Mouse (Mus musculus): ENCODE data around the gene Plcl2. TPM values are rescaled to one million over a fixed set of nuclear protein-coding genes. Genes with fewer than 3 reads are reported as not detected.
A peak's percentile ranks its signal among the peaks of the same experiment; 100 is the strongest.
"Not testable (repeated sequence)": the region's sequence is repeated elsewhere in the genome, so short reads cannot be mapped to it uniquely, and the experiment has no call there.

The Plcl2 gene
- total RNA-seq, 2 experiments from 2014 or later: 51.2 to 52.0 TPM

DNA sequence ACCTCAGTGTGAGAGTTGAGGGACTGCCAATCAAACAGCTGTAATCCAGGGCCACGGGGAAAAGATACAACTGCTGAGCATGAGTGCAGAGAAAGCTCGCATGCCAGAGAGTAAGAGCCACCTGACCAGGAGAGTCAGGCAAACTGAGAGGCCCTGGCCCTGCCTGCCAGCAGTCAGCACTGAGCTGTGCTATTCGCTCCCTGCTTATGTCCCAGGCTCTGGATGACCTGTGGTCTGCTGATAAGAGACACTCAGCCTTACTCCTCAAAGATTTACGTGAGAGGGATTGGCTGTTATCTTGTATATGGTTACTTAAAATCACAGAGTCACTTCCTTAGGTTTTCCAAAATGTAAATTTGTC lies 146.2 kb downstream of the Plcl2 start:
- no peak for DNase-seq
- intact Hi-C loops (cut with DNase I): no loop called here

DNA sequence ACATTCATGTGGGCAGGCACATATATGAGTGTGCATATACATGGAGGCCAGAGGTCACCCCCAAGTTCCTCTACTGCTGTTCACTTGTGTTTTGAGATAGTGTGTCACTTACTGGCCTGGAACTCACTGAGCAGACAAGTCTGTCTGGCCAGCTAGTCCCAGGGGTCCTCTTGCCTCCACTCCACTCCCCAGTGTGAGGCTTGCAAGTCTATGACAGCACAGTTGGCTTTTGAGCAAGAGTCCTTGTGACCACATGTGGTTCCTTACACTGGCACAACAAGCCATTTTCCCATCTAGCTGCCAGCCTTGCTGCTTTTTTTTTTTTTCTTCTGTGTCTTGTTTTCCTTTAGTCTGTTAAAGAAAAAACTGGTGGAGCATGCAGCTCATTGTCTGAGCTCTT lies 148.1 kb downstream of the Plcl2 start:
- intact Hi-C loops (cut with DNase I): no loop called here
- no peak for DNase-seq

DNA sequence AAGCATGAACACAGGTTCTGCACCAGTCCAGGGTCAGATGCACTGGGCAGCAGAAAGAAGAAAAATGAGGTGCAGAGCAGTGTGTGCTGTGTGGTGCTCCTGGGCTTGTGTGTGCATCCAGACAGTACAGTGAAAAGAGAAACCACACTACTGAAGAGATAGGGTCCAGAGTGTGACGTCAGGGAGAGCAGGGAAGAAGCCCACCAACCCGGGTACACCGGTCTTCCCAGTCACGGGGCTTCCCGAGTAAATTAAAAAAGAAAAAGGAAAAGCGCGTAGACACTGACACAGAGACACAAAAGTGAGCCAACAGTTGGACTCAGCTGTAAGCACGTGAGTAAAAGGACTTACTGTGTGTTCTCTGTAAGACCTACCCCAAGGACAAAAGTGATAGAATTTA lies 149.7 kb downstream of the Plcl2 start:
- DNase-seq: no peak
- intact Hi-C loops (cut with DNase I): no loop called here

DNA sequence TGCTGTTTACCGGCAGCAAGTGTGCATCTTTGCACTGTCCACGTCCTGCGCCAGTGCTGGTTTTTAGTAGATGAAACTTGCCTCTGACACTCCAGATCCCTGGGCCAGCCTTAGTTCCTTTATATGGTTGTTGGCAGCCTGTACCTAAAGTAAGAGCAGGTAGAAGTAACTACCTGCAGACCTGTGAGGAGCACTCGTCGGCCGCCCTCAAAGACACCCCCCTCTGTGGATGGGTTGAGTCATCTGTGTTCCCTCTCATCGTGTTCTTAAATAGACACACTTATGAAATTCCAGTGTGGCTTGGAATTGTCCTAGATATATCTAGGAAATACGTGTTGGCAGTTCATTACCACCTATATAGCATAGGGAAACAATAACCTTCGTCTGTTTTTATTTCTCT lies 158.4 kb downstream of the Plcl2 start:
- DNase-seq: no peak
- intact Hi-C loops (cut with DNase I): no loop called here

DNA sequence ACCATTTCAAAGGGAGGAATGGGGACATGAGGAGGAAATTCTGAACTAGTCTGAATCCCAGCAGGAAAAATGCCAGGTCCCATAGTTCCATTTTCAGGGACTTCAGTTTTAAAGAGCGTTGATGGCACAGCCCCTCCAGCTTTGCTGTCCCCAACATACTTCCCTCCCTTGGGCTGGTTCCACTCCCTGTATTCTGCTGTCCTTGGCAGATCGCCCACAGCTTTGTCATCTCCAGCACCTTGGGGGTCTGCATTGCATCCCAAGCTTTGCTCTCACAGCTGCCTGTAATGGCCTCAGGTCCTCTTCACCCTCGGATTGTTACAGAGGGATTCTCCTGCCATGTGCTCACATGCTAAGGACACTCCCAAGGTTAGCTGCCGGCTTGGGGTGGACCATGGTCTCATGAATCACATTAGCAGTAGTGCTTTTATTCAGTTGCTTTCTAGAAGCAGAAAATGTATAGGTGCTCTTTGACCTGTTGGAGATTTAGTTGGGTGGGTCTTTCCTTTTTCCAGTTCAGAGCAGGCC lies 159.5 kb downstream of the Plcl2 start:
- DNase-seq: peak; percentile 63
- intact Hi-C loops (cut with DNase I): no loop called here

DNA sequence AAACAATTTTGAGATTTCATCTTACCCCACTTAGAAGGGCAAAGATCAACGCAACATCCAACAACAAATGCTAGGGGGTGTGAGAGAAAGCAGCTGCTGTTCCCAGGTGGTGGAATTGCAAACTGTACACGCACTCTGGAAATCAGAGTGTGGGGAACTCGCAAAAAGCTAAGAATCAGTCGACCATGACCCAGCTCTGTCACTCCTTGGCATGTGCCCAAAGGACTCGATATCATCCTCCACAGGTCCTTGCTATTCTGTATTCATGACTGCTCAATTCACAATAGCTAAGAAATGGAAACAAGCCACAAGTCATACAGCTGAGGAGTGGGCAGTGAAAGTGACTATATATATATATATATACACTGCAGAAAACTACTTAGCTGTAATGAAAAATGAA lies 162.2 kb downstream of the Plcl2 start:
- intact Hi-C loops (cut with DNase I): no loop called here
- DNase-seq: peak; percentile 11

DNA sequence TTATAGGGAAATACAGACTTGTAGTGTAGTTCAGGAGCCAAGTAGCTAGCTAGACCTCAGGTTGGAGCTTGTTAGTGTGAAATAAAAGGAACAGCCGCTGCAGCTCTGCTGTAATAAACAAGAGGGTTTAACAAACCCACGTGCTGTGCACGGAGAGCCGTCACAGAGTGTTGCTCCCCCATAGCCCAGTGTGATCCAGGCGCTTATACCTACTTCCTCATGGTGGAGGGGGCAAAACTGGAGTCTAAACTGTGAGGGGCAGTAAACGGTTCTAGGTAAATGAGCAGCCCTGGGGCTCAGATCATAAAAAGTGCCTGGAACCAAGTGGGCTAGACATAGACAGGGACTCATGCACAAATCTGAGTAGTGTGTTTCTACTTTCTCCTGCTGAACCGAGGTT lies 165.4 kb downstream of the Plcl2 start:
- intact Hi-C loops (cut with DNase I): no loop called here
- no peak for DNase-seq

DNA sequence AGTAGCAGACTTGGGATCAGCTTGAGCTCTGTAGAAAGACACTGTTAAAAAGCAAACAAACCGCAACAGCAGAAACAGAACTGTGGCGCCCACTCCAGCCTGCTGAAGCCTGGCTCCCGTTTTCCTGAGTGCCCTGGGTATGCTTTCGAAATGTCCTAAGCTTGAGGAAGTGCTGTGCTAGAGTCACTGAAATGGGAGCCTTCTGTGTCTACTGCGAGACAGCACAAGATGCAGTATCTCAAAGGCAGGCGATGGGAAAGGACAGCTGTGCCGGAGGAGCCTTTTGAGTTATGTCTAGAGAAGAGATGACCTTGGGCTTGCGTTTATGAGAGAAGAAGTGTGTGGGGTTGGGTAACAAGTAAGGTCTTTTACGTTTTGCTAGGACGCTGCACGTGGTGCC lies 166.0 kb downstream of the Plcl2 start:
- intact Hi-C loops (cut with DNase I): no loop called here
- no peak for DNase-seq

DNA sequence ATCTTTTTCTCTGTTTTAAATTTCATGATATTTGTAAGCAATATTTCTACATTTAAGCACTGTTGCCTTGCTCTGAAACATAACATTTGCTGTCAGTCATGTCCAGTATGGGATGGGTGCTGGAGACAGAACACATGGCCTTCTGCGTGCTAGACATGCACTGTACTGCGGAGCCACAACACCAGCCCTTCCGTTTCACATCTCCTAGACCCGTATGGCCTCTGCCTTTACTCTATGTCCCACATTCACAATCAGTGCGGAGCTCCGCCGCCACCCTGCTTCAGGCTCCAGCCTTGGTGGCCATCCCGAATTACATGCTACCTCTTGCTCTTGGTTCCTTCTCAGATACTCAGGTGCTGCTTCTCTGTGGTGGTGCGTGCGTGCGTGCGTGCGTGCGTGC lies 168.1 kb downstream of the Plcl2 start:
- DNase-seq: no peak
- intact Hi-C loops (cut with DNase I): no loop called here

DNA sequence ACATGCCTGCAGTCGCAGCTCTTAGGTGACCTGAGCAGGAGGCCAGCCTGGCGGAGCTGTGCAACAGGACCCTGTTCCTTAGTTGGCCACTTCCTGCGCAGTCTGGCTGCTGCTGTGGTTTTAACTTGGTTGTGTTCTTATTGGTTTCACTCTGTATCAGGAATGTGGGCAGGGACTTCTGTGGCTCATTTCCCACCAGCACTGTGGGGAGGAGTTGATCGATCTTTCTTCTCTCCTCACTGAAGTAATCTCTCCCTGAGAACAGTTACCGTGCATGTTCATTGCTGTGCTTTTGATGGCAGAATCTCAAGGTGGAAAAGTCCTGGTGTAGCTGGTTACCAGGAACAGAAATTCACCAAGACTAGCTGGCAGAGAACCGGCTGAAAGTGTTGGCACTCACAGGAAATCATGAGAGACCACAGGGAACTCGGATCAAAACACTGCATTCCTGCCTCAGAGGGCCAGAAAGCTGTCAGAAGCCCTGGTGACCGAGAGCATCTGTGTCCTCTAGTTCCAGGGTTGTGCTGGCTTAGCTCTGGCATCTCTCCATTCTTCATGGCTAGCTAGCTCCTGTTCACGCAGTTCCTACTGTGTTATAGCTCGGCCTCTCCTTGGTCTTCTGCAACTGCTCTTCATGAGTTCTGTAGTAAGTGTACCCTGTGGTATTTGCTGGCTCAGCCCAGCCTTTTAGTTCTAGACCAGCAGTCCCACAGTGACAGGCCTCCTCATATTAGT lies 168.9 kb downstream of the Plcl2 start:
- peak; percentile 46 for DNase-seq
- intact Hi-C loops (cut with DNase I): no loop called here

DNA sequence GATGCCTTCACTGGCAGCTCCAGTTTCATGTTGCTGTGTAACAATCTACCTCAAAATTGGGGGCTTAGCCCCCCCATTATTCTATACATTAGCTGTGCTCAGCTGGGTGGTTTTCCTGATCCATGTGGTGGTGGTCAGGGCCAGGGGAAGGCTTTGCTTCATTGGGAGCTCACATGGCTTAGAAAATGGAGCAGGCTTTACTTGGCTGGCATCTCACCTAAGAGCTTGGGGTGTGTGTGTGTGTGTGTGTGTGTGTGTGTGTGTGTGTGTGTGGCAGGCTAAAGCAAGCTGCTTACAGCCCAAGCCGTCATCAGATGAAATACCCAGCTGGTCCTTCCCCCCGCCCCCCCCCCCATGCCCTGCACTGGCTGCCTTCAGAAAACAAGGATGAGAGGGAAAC lies 169.5 kb downstream of the Plcl2 start:
- intact Hi-C loops (cut with DNase I): no loop called here
- peak; percentile 32 for DNase-seq

DNA sequence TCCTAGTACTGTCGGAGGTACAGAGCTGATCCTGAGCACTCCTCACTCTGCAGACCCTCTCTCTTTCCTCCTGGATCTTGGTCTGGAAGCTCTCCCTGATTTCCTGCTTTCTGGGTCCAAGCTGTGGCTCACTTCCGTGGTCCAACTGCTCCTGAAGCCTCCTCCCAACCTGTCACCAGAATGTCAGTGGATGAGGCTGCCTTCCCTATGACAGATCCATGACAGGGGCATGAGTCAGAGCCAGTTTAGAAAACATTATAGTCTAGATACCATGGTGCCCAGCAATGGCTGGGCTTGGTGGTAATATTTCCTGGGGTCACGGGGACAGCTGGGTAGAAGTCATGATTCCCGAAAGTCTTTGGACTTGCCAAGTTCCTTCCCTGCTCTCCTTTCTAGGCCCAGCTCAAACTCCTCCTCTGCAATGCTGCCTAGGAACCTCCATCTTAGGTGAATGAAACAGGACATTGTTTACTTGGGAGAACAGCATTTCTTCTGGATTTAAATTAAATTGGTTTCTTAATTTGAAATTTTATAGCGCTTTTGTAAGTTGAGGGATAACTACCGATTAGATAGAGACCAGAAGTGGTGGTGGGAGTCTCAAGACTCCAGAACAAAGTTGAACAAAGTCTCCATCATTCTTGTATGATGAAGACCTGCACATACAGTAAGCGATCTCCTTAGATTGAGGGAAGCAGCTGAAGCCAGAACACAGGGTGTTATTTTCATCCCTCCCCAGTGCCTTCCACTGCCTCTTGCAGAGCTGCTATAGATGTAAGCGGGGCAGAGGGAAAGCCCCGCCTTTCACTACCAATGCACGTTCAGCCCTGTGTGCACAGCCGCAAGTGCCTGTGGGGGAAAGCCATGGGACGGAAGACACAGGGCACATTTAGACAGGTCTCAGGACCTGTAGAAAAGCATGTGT lies 170.7 kb downstream of the Plcl2 start:
- no peak for DNase-seq
- intact Hi-C loops (cut with DNase I): no loop called here

DNA sequence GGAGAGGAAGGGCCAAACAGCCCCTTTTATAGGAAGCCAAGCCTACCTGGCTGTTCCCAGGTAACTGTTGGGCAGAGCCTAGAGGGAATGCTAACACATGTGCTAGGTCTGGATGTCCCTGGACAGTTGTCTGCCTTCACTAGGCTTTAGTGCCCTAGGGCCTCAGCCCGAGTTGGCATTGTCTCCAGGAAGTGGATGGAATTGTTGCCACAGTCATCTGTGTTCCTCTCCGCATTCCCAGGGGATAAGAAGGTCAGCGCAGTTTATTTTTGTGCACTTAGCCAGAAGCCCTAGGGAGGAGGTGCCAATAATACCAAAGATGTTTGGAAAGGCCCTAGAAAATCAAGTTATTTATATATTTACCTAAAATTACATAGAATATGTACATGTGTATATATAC lies 173.5 kb downstream of the Plcl2 start:
- DNase-seq: no peak
- intact Hi-C loops (cut with DNase I): no loop called here

DNA sequence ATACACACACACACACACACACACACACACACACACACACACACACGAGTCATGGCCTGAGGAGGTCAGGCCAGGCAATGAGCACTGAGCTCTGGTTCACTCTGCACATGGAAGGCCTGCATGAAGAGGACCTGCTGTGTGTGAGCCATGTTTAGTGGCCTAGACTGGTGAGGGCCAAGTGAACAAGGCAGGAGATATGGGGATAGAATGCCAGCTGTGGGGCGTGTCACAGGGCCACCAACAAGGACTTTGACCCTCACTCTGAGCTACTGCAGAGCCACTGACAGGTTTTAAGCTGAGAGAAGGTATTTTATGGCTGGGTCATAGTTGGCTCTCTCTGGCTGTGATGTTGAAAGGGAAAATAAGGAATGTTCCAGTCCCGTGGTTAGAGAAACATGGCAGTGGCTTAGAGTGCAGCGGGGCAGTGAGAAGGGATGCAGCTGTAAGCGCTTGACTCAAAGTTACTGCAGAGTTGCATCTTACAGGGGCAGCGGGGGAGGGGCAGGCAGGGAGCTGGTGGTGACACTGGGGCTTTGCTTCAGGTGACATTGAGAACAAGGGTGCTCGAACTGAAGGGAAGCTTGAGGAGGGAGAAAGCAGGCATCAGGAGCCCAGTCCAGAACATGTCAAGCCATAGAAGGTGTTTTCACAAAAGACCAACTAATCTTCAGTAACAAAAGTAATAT lies 175.9 kb downstream of the Plcl2 start:
- no peak for DNase-seq
- intact Hi-C loops (cut with DNase I): no loop called here

DNA sequence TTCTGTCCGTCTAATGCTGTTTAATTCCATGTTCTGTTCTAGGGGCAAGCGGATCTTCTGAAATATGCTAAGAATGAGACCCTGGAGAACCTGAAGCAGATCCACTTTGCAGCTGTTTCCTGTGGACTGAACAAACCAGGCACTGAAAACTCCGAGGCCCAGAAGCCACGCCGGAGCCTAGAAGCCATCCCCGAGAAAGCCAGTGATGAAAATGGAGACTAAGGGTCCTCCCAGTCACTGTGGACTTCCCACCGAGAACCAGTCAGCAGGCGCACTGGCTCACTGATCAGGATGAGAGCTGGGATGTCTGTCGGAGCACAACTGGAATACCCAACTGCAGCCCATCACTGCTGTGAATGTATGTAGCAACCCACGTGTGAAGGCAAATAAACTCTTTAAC lies 178.5 kb downstream of the Plcl2 start:
- intact Hi-C loops (cut with DNase I): no loop called here
- DNase-seq: no peak

DNA sequence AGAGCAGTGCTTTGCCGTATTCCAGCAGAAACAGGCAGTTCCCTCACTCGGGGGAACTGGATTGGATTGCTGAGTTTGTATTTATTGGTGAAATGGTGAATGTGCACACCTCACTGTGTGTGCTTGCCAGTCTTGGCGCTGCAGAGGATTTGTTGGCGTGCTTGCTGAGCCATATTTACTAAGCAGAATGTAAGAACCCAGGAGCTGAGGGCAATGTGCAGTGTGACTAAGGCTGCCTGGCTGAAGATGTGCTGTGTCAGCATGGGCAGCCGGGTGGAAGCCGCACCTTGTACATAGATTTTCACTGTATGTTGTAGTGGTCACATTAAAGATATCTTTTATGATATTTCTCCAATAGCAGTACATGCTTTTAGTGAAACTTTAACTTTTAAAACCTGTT lies 178.9 kb downstream of the Plcl2 start:
- intact Hi-C loops (cut with DNase I): no loop called here
- DNase-seq: no peak

DNA sequence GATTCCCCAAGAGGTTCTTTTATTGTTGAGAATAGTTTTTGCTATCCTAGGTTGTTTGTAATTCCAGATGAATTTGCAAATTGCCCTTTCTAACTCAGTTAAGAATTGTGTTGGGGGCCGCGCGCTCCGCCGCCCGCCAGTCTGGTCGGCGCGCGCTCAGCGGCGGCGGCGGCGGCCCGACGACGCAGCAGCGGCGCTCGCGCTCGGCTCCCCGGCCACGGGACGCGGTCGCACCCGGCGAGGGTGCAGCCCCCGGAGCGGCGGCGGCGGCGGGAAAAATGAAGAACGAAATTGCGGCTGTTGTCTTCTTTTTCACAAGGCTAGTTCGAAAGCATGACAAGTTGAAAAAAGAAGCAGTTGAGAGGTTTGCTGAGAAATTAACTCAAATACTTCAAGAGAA lies 189.2 kb downstream of the Plcl2 start:
- intact Hi-C loops (cut with DNase I); DNase-seq: not testable (repeated sequence)

DNA sequence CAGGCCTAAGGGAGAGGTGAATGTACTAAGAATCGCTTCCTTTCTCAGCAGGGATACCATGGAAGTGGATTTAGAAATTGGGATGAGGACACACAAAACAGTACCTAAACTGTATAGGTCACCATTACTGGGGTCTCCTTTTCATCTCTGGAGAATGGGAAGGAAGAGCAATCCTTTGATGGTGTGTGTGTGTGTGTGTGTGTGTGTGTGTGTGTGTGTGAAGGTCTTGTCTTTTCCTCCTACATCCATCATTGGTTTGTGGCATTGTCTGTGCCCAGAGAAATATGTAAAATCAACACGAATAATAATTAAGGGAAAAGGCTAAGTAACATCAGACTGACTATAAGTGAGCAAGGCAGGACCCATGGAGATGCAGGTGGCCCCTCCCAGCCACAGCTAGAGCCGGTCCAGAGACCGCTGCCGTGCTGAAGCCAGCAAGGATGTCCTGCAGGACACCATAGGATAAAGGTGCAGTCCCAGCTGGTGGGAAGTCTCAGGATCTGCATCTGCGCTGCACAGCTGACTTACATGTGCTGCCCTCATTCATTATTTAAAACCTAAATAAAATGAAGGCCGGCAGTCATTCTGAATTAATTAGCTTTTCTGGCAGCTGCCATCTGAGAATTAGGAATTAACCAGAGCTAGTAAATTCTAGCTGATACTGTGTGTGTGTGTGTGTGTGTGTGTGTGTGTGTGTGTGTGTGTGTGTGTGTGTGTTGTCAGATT lies 201.5 kb downstream of the Plcl2 start:
- intact Hi-C loops (cut with DNase I): no loop called here
- DNase-seq: no peak

DNA sequence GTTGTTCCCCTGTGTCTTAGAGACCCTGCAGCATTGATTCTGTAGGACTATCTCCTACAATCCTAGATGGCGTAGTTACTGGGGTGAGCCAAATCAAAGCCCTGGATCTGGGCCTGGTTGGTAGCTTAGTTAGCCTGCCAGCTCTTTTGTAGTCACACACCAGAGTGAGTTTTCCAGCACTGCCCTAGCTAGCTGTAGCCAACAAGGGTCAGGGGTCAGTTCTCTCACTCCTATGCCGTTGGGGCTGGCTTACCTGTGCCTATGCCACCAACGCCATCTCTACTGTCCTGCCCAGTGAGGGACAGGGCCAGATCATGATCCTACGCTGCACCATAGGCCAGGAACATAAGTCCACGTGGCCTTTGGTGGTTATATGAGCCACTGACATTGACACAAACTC lies 208.4 kb downstream of the Plcl2 start:
- no peak for DNase-seq
- intact Hi-C loops (cut with DNase I): no loop called here

DNA sequence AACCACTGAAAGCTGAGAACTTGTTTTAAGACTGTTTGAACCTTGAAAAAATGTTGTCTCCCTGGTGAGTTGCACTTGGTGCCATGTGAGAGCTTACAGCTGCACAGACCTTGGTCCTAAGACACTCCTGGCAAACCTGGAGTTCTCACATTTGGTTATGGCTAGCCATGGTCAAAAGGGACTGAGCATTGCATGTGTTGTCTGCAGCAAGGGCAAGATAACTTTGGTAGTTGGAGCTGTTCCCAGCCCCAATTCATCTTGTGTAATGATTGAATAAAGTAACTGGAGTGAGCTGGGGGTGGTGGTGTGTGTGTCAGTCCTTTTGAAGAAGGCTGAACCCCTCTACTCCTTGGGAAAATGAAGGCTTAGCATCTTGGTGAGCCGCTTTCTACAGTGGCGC lies 215.2 kb downstream of the Plcl2 start:
- intact Hi-C loops (cut with DNase I): no loop called here
- no peak for DNase-seq

DNA sequence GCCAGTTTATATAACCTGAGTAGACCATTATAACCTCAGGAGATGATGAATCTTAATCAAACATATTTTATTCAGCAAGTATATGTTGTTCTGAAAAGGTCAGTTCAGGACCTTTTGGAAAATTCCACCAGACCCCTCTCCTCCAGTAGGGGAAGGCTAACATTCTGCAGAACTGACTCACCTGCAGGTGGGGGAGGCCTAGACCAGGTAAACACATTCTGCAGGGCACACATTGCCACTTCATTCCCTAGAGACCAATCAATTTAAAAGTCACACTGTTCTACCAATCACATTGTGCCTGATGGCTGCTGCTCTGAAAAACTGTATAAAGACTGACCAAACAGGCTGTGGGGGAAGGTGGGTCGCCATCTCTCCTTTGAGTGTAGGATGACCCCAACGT lies 217.1 kb downstream of the Plcl2 start:
- no peak for DNase-seq
- intact Hi-C loops (cut with DNase I): no loop called here
